Mouse (Mus musculus) stomach, embryonic 16.5 days (tissue): Measurements from ENCODE around the gene Arl8a. TPM values are rescaled to one million over a fixed set of nuclear protein-coding genes. Genes with fewer than 3 reads are reported as not detected.
A peak's percentile ranks its signal among the peaks of the same experiment; 100 is the strongest.

Experiments
- ATAC-seq: fragments of 200-750 bp; cut with Nextera tagmentation; 2 replicates; pipeline ENCODE4 v1.8.0; 2017; ENCODE audit warnings: moderate number of reproducible peaks, moderate TSS enrichment; ENCODE audit not compliant: insufficient read depth, low FRiP score
- H3K27ac ChIP-seq: fragments of 300-500 bp; sonication (generic); 2 replicates; pipeline ENCODE4 v1.5.1; 2014; ENCODE audit warnings: low read length
- H3K27me3 ChIP-seq: fragments of 300-500 bp; sonication (generic); 2 replicates; pipeline ENCODE4 v1.6.1; 2014; ENCODE audit warnings: low read length, control low read depth, mixed read lengths; ENCODE audit not compliant: control insufficient read depth, insufficient read depth
- H3K36me3 ChIP-seq: fragments of 300-500 bp; sonication (generic); 2 replicates; pipeline ENCODE4 v1.6.1; 2014; ENCODE audit warnings: low read length; ENCODE audit not compliant: control insufficient read depth, insufficient read depth
- H3K4me1 ChIP-seq: fragments of 300-500 bp; sonication (generic); 2 replicates; pipeline ENCODE4 v1.6.1; 2014; ENCODE audit warnings: low read length, control low read depth, mixed read lengths; ENCODE audit not compliant: control insufficient read depth, insufficient read depth
- H3K4me2 ChIP-seq: fragments of 300-500 bp; sonication (generic); 2 replicates; pipeline ENCODE4 v1.6.1; 2014; ENCODE audit warnings: low read depth, low read length, mixed read lengths
- H3K4me3 ChIP-seq: fragments of 300-500 bp; sonication (generic); replicated peaks from 2 replicates; pipeline ENCODE4 v1.5.1; 2014; ENCODE audit warnings: mild to moderate bottlenecking, low read length
- H3K9ac ChIP-seq: fragments of 300-500 bp; sonication (generic); 2 replicates; pipeline ENCODE4 v1.6.1; 2014; ENCODE audit warnings: low read length
- H3K9me3 ChIP-seq: fragments of 300-500 bp; sonication (generic); replicated peaks from 2 replicates; pipeline ENCODE4 v1.6.1; 2016; ENCODE audit warnings: low read length, control low read depth; ENCODE audit not compliant: control insufficient read depth
- WGBS: fragments of 180-500 bp; shearing (Covaris S2); extraction: QIAGEN DNeasy Blood & Tissue Kit; methylation state at CpG from one replicate; pipeline ENCODE4 v1.1.7; 2014; 5-methylcytosine and 5-hydroxymethylcytosine counted together
- polyA plus RNA-seq: library from polyadenylated mRNA; unstranded; fragments of >200 nt; fragmentation: Nextera tagmentation; extraction: Ambion mirVana; gene quantifications from 2 replicates; pipeline ENCODE4 v1.2.1, GENCODE M21; 2015

Gene Arl8a
- polyA plus RNA-seq, 1 experiment from 2014 or later = 35.3 TPM

DNA sequence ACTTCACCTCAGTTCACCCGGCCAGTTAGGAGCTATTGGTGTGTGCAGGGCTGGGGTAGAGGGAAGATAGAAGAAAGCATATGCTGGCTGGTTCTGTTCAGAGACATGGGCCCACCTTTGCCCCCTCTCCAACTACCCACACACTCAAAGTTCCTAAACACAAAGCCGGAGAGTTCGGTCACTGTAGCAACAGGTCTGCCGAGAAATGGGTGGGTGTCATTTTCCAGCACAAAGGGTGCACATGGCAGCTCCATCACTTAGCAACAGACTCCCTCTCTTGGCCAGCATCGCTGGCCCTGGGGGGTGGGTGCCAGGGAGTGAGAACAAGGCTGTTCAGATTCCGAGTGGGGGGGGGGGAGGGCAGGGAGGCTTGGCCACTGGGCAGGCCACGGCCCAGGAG is 12.4 kb downstream of the Arl8a start:
- peaks cover 6% of the 10 kb centered on the region for H3K4me1 ChIP-seq
- 59% methylated on average over 7 of the region's 7 CpGs for WGBS
- H3K9me3 ChIP-seq = no peaks in the 10 kb centered on the region
- H3K9ac ChIP-seq = no peak overlapping the region
- ATAC-seq = no peak
- H3K36me3 ChIP-seq = peaks cover 10% of the 10 kb centered on the region
- H3K27ac ChIP-seq = no peak overlapping the region
- no peaks in the 10 kb centered on the region for H3K27me3 ChIP-seq
- H3K4me3 ChIP-seq = no peak overlapping the region
- H3K4me2 ChIP-seq = no peak overlapping the region

- no peak overlapping the region for H3K4me2 ChIP-seq
- WGBS = 60% methylated on average over 11 of the region's 11 CpGs
- peaks cover 2% of the 10 kb centered on the region for H3K4me1 ChIP-seq
- H3K9me3 ChIP-seq = no peaks in the 10 kb centered on the region
- ATAC-seq = no peak
- H3K27me3 ChIP-seq = no peaks in the 10 kb centered on the region
- peaks cover 10% of the 10 kb centered on the region for H3K36me3 ChIP-seq
- peak overlapping the region; percentile 8; the same call in 1 of the 2 replicates for H3K27ac ChIP-seq
- H3K9ac ChIP-seq = no peak overlapping the region
- H3K4me3 ChIP-seq = no peak overlapping the region
Observed at GRCm38 (mm10) chr1:135159556-135160123, 13.0 kb downstream of the Arl8a start.

- Histone ChIP-seq H3K4me3 (no peak overlapping the region), H3K9ac (no peak overlapping the region), H3K4me1 (no peaks in the 10 kb centered on the region), H3K27me3 (no peaks in the 10 kb centered on the region), H3K27ac (no peak overlapping the region; the same call in 1 of the 2 replicates), H3K4me2 (no peak overlapping the region), H3K36me3 (peaks cover 10% of the 10 kb centered on the region), H3K9me3 (no peaks in the 10 kb centered on the region)
- WGBS = 84% methylated on average over 13 of the region's 13 CpGs
- no peak for ATAC-seq
Observed at GRCm38 (mm10) chr1:135160411-135161050, 13.9 kb downstream of the Arl8a start.

DNA sequence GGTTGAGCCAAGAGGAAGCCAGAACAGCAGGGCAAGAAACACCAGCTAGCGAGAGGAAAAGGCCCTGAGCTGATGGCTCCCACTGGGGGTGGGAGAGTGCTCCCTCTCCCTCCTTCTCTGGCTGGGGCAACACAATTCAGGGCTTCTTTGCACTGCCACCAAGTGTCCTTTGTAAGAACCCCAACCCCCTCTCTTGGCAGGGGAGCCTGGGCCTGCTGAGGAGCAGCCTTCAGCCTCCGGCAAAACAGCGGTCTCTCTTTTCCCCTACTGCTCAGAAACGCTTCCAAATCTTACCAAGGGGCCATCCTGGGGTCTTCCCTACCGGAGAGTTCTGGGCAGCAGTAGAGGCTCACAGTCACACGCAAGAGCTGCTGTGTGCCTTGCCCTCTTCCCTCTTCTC is 16.1 kb downstream of the Arl8a start:
- H3K36me3 ChIP-seq = no peaks in the 10 kb centered on the region
- H3K9me3 ChIP-seq = no peaks in the 10 kb centered on the region
- no peak overlapping the region for H3K27ac ChIP-seq
- H3K27me3 ChIP-seq = no peaks in the 10 kb centered on the region
- no peak for ATAC-seq
- H3K4me2 ChIP-seq = no peak overlapping the region
- no peaks in the 10 kb centered on the region for H3K4me1 ChIP-seq
- no peak overlapping the region for H3K9ac ChIP-seq
- no peak overlapping the region for H3K4me3 ChIP-seq
- 59% methylated on average over 6 of the region's 6 CpGs for WGBS

DNA sequence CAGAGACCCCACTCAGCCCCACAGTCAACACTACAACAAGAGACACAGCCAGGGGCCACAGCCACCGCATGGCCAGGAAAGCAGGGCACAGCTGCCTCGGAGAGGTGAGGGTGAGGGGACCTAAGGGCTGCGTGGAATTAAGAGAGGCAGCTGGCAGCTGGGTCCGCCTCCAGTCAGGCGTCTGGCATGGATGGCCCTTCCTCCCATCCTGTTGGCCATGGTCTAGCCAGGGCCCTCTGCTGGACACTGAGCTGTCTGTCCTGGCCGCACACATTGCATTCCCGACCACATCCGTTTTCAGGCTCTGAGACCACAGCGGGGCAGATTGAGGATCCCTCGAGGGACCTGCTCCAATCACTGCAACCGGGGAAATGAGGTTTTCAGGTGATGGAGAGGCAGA is 20.8 kb downstream of the Arl8a start, which contains the start of gene Gpr37l1:
Gene Gpr37l1, minus strand, starts transcription at position 247 of the 400 bp plus-strand sequence.
- Histone ChIP-seq H3K4me3 (no peak within 1 kb of the TSS), H3K9ac (no peak within 1 kb of the TSS), H3K36me3 (no peaks in the 10 kb centered on the region), H3K27me3 (no peaks in the 10 kb centered on the region), H3K4me1 (peaks cover 6% of the 10 kb centered on the region; the same call in 1 of the 2 replicates), H3K27ac (no peak within 1 kb of the TSS), H3K9me3 (no peaks in the 10 kb centered on the region), H3K4me2 (no peak within 1 kb of the TSS)
- no peak for ATAC-seq
- WGBS = 69% methylated on average over 11 of the region's 11 CpGs

GRCm38 (mm10) chr1:135168453-135169200 is 22.0 kb downstream of the Arl8a start:
- H3K9me3 ChIP-seq = no peaks in the 10 kb centered on the region
- peaks cover 6% of the 10 kb centered on the region; the same call in 1 of the 2 replicates for H3K4me1 ChIP-seq
- H3K4me2 ChIP-seq = no peak overlapping the region
- no peak overlapping the region for H3K27ac ChIP-seq
- ATAC-seq = no peak
- H3K4me3 ChIP-seq = no peak overlapping the region
- no peaks in the 10 kb centered on the region for H3K36me3 ChIP-seq
- 91% methylated on average over 10 of the region's 10 CpGs for WGBS
- H3K27me3 ChIP-seq = no peaks in the 10 kb centered on the region
- H3K9ac ChIP-seq = no peak overlapping the region

DNA sequence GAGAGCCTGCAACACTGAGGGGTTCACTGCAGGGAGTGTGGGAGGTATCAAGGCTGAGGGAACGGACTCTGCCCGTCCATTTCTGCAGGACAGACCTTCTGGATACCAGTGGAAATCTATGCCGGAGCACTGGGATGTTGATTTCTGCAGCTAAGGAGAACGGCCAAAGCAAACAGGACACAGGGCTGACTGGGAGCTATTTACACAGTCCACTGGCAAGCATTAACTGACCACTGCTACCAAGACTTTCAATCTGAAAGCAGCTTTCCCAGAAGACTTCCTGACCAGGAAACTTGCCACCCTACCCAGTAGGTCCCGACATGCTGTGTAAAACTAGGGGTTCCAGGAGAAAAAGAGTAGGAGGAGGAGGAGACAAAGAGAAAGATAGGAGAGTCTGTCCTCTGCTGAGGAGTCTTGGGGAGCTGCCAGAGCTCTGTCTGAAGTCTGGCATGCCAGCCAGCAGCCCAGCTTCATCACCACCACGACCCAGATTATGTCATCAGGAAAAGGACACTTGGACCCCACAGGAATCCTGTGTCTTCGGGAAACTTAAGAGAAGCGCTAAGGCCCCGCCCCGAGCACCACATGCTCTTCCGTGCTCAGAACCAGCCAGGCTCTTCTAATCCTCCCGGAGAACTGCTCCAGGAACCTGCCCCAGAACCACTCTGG is 23.1 kb downstream of the Arl8a start:
- H3K4me2 ChIP-seq = peak overlapping the region; percentile 32; the same call in 1 of the 2 replicates
- H3K9me3 ChIP-seq = no peaks in the 10 kb centered on the region
- H3K9ac ChIP-seq = peak overlapping the region; percentile 33; the same call in 1 of the 2 replicates
- H3K4me3 ChIP-seq = no peak overlapping the region
- no peak overlapping the region for H3K27ac ChIP-seq
- H3K36me3 ChIP-seq = no peaks in the 10 kb centered on the region
- WGBS = 45% methylated on average over 12 of the region's 12 CpGs
- H3K27me3 ChIP-seq = no peaks in the 10 kb centered on the region
- peaks cover 6% of the 10 kb centered on the region; the same call in 1 of the 2 replicates for H3K4me1 ChIP-seq
- no peak for ATAC-seq

GRCm38 (mm10) chr1:135170299-135170698 is 23.7 kb downstream of the Arl8a start:
- Histone ChIP-seq H3K36me3 (no peaks in the 10 kb centered on the region), H3K9me3 (no peaks in the 10 kb centered on the region), H3K4me2 (peak overlapping the region; percentile 32; the same call in 1 of the 2 replicates), H3K27ac (no peak overlapping the region), H3K9ac (peak overlapping the region; percentile 33; the same call in 1 of the 2 replicates), H3K27me3 (no peaks in the 10 kb centered on the region), H3K4me1 (peaks cover 6% of the 10 kb centered on the region; the same call in 1 of the 2 replicates), H3K4me3 (no peak overlapping the region)
- 57% methylated on average over 10 of the region's 10 CpGs for WGBS
- ATAC-seq = 0 out of 2 replicates have a peak, but pooled peaks have one; percentile 10
